Mouse (Mus musculus) thymus, adult 18-20 months (tissue): ENCODE results near the gene Colec11.
A peak's percentile ranks its signal among the peaks of the same experiment; 100 is the strongest.

Source experiments
- DNase-seq, 2 experiments: peaks; one replicate each; pipeline ENCODE4 v3.0.0; 2022; ENCODE audit warnings: mixed read lengths in 2 of 2

Colec11 gene

GRCm38 (mm10) chr12:28602259-28602658, 20.9 kb downstream of the Colec11 start:
- no peak for DNase-seq

DNA sequence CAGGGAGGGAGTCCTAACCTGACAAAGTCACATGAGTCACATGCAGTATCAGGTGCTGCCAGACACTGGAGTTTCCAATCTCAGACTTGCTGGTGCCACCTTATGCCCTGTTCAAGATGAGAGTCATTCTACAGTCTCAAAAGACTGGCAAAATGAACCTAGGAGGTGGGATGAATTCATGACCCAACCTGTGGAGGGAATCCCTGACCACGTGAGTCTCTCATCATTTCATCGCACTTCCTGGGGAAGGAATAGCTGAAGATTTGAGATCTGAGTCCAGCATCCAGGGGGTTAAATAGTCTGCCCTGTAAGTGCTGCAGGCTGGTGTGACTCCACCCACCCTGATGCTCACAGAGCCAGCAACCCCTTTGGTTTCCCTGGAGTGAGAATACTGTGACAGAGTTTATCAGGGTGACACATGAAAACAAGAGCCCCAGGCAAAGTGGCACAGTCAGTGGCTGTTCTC, 24.6 kb downstream of the Colec11 start:
- no peak for DNase-seq

DNA sequence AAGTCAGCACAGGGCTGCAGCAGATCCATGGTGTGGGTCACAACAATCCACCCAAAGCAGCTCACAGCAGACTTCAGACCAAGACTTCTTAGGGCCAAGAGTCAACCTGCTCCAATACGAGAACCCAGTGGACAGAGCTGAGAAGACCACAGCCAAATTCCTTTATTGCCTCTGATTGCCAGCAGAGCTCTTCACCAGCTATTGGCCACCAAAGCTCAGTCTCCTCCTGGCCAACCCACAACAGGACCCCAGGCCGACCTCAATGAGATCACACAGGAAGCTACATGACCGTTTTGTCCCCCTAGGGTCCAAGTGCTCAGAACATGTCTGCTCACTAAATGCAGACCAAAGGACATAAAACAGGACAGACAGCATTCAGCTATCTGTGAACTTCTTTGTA, 25.1 kb downstream of the Colec11 start:
- no peak for DNase-seq

DNA sequence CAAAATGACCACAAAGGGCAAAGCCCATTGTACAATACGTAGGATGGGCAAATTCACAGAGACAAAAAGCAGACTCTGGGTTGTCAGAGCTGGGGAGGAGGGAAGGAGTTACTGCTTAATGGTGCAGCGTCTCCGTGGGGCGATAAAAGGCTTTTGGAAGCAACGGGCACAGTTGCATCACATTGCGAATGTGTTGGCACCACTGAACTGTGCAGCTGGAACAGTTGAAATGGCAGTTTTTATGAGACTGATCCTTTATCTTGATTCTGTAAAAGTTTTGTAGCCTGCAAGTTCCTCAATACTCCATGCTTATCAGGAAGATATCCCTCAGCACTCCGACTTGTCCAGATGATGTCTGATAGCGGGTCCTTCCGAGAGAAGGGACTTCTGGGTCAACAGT, 25.5 kb downstream of the Colec11 start:
- no peak for DNase-seq

- no peak for DNase-seq
Measured at GRCm38 (mm10) chr12:28596851-28597250, 26.3 kb downstream of the Colec11 start.

- DNase-seq = no peak
Measured at GRCm38 (mm10) chr12:28590428-28590827, 32.7 kb downstream of the Colec11 start.

DNA sequence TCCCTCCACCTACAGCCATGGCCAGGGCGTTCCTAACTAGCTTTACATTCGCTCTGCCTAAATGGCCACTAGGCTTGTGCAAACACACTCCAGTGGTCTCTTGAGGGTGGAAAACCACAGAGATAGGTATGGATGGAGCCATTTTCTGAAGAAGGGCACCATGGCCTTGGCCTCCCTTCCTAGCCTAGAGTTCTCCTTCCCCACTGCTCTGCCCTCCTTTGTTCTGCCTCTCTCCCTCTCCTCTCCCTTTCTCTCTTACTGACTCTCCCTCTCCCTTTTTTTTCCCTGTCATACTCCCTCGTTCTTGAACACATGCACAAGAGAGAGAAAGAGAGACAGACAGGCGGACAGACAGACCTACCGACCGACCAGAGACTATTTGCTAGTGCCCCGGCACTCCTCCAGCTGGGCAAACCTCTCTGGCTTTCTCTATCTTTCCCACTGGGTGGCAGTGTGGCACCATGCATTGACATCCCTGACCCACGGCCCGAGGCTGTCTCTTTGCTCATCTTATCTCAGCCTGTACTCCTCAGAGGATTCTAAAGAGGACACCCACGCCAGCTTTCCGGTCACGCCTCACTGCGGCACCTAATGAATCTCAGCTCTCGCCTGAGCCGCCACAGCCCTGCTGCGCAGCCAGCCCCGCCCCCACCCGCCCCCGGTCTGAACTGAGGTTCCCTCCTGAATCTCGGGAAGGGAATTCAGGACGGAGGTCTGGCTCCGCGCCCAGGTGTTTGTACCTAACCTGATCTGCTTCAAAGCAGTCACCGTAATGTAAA, 33.9 kb downstream of the Colec11 start:
- DNase-seq = peak; percentile 30 to 38

DNA sequence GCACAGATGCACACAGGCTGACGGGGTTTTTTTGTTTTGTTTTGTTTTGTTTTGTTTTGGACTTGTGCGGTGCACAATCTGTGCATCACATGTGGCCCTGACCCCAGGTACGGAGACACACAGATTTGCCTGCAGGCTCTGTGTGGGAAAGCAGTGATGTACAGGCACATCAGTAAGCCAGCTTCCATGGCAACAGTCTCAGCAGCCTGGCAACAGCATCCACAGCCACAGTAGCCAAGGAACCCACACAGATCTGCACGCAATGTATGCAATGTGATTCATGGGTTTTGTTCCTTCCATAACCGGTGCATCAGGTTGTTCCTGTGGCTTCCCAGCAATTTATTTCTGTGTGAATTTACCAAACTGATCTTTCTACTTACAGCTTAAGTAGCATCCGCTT, 35.2 kb downstream of the Colec11 start:
- DNase-seq = no peak

DNA sequence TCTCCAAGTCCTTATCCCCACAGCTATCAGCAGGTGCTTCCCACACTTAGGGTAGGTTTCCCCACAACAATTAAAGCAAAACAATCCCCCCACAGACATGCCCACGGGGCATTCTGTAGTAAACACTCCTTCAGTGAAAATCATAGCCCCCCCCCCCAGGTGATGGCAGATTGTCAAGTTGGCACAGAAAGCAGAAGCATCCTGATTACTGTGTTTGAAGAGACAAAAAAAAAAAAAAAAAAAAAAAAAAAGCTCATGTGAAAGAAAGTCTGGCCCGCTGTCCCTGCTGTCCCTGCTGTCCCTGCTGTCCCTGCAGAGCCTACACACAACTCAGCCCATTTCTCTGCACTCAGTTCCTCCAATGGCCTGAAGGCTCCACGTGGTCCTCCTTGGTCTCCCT, 39.1 kb downstream of the Colec11 start:
- no peak for DNase-seq

GRCm38 (mm10) chr12:28582423-28582822, 40.8 kb downstream of the Colec11 start, which contains the start of gene Allc:
Gene Allc, minus strand, starts transcription at chr12:28582523.
- DNase-seq = no peak

GRCm38 (mm10) chr12:28579132-28579531, 44.0 kb downstream of the Colec11 start:
- no peak for DNase-seq

DNA sequence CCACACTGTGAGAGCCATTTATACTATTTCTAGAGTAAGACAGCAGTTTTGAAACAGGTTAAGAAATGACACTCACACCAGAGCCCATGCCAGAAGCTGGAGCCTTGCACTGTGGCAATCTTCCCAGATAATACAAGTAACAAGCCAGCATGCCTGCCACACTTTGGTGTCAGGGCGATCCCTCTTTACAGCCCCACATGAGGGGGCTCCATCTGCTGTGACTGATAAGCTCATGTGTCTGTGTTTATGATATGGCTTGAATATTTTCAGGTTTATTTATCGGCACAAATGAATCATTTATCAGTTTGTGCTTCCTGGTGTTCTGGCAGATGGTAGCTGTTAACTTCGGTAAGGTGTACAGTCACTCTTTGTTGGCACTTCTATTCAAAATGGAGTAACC, 45.0 kb downstream of the Colec11 start:
- no peak for DNase-seq

- DNase-seq = no peak
Measured at GRCm38 (mm10) chr12:28575366-28576070, 47.7 kb downstream of the Colec11 start.

- no peak for DNase-seq
Measured at GRCm38 (mm10) chr12:28572241-28572640, 50.9 kb downstream of the Colec11 start.

GRCm38 (mm10) chr12:28552299-28552698, 70.9 kb downstream of the Colec11 start, which contains the start of gene Dcdc2c:
Gene Dcdc2c, minus strand, starts transcription at chr12:28552399.
- no peak for DNase-seq

GRCm38 (mm10) chr12:28551775-28552174, 71.4 kb downstream of the Colec11 start:
- DNase-seq = no peak

DNA sequence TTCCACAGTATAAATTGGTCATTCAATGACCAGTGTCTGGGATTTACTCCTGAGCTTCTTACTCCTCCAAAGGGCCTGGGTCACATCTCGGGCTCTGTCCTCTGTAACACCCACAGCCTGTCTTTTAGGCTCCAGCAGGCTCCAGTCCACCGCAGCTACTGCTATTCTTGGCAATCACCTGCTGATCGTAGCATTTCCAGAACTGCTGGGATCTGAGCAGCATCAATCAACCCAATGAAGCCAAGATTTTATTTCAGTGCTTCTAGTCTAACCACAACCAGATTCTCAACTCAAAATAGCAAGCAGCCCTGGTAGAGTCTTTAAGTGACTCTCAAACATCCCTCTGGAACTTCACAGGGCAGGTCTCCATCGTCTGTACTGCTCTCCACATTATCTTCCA, 74.3 kb downstream of the Colec11 start:
- no peak for DNase-seq
